Mouse (Mus musculus) ovary, postnatal 36 days (tissue): Measurements from ENCODE around the gene Spn.
"Not testable (repeated sequence)": the region's sequence is repeated elsewhere in the genome, so short reads cannot be mapped to it uniquely, and the experiment has no call there.

Source experiments
- DNase-seq: peaks from one replicate; pipeline ENCODE4 v3.0.0; 2022; ENCODE audit warnings: low spot score, mixed read lengths

Gene Spn

GRCm38 (mm10) chr7:127137262-127138017 lies at the start of gene Spn:
Gene Spn, minus strand, starts transcription at chr7:127137823.
- DNase-seq, result no peak

- DNase-seq, result no peak
These were observed 49.7 kb upstream of the Spn start for GRCm38 (mm10) chr7:127187351-127187750.

- no peak for DNase-seq
These were observed 48.0 kb upstream of the Spn start for GRCm38 (mm10) chr7:127185601-127186000.

GRCm38 (mm10) chr7:127184720-127185119 lies 47.1 kb upstream of the Spn start:
- no peak for DNase-seq

DNA sequence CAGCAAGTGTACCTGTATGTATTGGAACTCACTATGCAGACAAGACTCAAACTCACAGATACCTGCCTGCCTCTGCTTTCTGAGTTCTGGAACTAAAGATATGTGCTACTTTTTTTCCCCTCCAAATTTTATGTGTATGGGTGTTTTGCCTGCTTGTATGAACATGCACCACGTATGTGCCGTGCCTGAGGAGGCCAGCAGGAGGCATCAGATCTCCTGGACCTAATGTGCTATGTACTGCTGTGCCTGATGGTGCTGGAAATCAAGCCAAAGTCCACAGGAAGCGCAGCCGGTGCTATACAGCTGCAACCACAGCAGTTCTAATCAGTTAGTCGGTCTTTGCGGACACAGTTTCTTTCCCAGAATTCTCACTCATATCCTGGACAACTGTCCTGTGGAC lies 46.2 kb upstream of the Spn start:
- DNase-seq, result no peak

DNA sequence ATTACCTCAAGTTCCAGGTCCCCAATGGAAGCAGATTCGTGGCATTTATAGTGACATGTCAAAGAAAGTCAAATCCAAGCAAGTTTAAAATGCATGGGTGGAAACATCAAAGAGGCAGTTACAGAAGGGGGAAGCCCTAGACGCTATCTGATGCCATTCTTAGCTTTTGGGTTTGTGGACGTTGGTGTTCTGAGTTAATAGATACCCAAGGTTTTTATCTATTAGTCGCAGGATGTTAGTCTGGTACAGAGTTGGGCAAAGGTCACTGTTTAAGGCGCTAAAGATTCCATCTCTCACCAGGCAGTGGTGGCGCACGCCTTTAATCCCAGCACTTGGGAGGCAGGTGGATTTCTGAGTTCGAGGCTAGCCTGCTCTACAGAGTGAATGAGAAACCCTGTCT lies 45.7 kb upstream of the Spn start:
- DNase-seq, result no peak

- not testable (repeated sequence) for DNase-seq
These were observed 44.1 kb upstream of the Spn start for GRCm38 (mm10) chr7:127181724-127182123.

GRCm38 (mm10) chr7:127180783-127181182 lies 43.2 kb upstream of the Spn start:
- DNase-seq, result no peak

- DNase-seq, result no peak
These were observed 39.3 kb upstream of the Spn start for GRCm38 (mm10) chr7:127176937-127177336.

DNA sequence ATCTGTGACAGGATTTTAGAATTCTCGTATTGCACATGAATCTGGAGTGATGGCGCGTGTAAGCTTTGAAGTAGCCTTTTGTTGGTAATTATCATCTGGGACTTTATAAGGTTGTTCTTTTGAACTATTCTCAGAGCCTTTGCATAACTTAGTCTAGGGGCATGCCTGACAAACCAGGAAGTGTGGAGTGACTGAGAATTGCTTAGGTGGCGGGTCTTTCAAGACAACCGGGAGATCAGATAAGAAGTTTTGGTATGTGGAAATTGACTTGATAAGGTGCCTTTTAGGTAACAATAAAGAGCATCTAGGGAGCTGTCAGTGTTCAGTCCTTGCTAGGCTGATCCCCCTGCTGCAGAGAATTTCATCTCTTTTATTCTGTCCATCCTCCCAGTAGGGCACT lies 28.9 kb upstream of the Spn start:
- DNase-seq, result no peak

DNA sequence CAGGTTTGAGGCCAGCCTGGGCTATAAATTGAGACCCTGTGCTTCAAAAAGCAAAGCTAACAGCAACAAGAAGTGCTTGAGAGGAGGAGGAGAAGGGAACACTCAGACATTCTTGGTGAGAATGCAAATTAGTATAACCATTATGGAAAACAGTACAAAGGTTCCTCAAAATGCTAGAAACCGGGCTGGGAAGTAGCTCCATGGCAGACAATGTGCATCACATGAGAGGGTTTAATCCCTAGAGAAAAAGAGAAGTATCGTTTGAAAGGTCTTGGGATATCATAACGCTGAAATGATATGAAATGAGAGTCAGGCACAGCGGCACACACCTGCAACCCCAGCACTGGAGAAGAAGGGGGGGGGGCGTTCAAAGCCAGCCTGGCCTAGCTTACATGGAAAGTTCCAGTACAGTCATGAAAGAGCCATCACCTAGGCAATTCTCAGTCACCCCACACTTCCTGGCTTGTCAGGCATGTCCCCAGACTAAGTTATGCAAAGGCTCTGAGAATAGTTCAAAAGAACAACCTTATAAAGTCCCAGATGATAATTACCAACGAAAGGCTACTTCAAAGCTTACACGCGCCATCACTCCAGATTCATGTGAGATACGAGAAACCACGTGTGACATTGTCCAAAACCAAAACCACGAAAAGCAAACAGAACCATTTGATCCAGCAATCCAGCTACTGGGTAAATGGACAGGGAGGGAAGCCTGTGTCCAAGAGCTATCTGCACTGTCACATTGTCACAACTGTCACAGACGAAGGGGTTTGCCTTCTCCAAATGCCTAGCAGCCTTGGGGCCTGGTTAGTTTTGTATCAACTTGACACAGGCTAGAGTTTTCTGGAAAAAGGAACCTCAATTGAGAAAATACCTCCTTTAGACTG lies 28.2 kb upstream of the Spn start:
- DNase-seq, result no peak

GRCm38 (mm10) chr7:127164002-127164401 lies 26.4 kb upstream of the Spn start:
- DNase-seq, result no peak

- no peak for DNase-seq
These were observed 24.9 kb upstream of the Spn start for GRCm38 (mm10) chr7:127162546-127162945.

- no peak for DNase-seq
These were observed 19.9 kb upstream of the Spn start for GRCm38 (mm10) chr7:127157548-127157947.

GRCm38 (mm10) chr7:127153477-127153876 lies 15.9 kb upstream of the Spn start:
- no peak for DNase-seq

DNA sequence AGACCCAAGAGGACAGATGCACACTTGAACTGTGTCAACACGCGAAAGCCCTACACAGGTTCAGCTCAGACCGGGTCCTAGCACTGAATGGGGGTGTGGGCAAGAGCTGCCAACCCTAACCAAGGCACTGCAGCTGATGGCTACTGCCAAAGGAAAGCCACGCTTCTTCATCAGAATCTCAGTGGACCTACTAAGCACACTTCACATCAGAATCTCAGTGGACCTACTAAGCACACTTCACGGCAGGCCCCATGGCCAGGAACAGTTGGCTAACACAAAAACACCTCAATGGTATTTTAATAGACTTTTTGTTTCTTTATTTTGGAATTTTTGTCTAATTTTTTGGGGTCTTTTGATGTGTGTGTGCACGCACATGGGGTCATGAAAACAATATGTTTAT lies 14.8 kb upstream of the Spn start:
- no peak for DNase-seq

DNA sequence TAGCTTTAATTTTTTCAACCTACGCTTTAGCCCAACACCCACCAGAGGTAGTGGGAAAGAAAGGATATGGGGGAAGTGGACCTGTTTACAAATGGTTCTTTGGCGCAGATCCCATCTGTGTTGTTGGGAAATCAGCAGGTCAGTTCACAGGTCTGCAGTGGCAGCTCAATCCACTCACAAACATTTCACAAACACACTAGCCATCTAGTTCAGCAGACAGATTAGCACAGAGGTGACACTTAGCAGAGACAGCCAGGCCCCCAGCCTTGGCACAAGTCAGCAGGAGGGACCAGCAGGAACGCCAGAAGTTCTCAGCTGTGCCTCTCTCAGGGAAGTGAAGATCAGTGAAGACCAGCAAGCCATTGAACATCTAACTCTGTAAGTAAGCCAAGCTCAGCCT lies 10.3 kb upstream of the Spn start:
- DNase-seq, result no peak

DNA sequence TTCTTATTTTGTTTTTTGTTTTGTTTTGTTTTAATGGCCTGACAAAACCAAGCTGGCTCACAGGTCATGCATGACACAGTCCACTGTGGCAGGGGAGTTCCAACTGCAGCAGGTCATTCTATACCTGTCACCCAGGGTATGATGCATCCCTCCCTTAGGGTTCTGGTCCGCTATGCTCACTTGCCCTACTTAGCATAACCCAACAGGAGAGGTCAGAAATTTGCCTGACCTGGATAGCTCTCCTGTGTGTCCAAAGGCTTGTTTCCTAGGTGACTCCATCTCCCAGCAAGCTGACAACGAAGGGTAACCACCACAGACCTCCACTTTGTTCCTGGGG lies 8.6 kb upstream of the Spn start:
- DNase-seq, result no peak

DNA sequence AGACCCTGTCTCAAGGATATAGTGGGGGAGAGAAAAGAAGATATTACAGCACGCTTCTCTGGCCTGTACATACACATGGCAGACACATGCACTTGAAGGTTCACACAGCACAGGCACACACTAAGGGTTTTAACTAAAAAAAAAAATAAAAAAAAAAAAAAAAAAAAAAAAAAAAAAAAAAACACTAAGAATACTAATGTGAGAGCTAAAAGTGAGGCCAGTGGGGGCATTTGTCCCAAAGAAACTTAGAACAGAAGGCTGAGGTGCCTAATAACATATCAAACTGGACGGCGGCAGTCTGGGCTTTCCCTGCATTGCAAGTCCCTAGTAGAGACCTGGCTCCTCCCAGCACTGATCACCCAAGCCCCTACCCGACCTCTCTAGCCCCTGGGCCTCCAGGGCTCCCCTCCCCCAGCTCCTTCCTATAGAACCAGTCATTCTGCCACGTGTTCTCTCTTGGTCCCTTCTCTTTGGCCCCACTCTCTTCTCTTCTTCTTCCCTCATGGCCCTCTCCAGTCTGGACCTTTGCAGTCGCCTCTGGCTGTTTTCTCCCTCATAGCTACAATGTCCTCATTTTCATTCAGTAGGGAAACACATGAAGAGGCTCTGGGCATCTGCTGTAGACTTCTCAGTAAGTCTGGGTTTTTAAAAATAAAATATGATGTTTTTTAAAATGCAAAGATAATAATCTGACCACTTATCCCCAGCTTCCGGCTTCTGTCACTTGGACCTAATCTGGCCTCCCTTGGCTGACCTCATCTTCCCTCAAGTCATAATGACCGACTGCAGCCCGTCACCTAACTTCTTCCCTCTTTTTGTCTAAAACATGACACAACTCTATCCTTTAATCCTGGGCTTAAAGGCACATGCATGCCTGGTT lies 8.0 kb upstream of the Spn start:
- no peak for DNase-seq

GRCm38 (mm10) chr7:127144412-127144811 lies 6.8 kb upstream of the Spn start:
- no peak for DNase-seq

DNA sequence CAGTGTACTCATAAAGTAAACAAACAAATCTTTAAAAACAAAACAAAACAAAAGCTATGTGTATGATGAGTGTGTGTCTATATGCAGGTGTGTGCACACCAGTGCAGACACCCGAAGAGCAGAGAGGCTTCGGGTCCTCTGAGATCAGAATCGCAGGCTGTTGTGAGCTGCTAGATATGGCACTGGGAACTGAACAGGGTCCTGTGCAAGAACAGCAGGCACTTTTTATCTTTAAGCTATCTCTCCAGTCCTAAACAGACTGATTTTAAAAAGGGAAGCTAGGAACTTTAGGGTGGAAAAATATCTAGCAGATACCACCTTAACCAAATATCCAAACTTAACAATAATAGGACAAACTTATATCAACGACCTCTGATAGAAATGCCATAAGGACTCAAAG lies 5.0 kb upstream of the Spn start:
- no peak for DNase-seq

DNA sequence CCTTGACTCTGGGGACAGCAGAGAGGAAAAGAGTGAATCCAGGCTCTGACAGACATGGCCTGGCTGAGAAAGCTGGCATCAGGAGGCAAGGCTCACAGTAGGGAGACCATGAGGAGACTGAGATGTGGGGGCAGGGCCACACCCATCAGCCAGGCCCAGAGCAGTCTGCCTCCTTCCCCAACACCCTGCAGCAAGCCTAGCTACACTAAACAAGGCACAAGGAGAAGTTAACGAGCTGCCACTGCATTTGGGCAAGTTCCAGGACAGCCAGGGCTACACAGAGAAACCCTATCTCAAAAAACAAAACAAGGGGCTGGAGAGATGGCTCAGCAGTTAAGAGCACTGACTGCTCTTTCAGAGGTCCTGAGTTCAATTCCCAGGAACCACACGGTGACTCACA lies 4.6 kb upstream of the Spn start:
- DNase-seq, result no peak
